Mouse (Mus musculus) lung, postnatal 0 days (tissue): ENCODE results near the gene Pfpl.

ENCODE experiments used
- CTCF ChIP-seq: IDR thresholded peaks from 2 replicates; pipeline ENCODE4 v1.5.1; 2016; ENCODE audit warnings: antibody characterized with exemption, mild to moderate bottlenecking
- EP300 ChIP-seq: IDR thresholded peaks from 2 replicates; pipeline ENCODE4 v1.6.1; 2016; ENCODE audit warnings: antibody characterized with exemption, mild to moderate bottlenecking, control low read depth

GRCm38 (mm10) chr19:12457401-12458066 lies 29.8 kb downstream of the Pfpl start:
- no peak for TF ChIP-seq CTCF
- TF ChIP-seq EP300, result no peak
